Mouse (Mus musculus) heart, postnatal 0 days (tissue): ENCODE measurements around the gene Hus1b.

Experiments
- CTCF ChIP-seq: IDR thresholded peaks from 2 replicates; pipeline ENCODE4 v1.5.1; 2016; ENCODE audit warnings: antibody characterized with exemption, control low read depth, low read depth
- EP300 ChIP-seq: IDR thresholded peaks from 2 replicates; pipeline ENCODE4 v1.6.1; 2016; ENCODE audit warnings: antibody characterized with exemption, low read depth

- TF ChIP-seq CTCF (no peak), EP300 (no peak)
These were observed 20.8 kb upstream of the Hus1b start for GRCm38 (mm10) chr13:30968311-30968710.
